Mouse (Mus musculus): ENCODE measurements around the gene Il23a. TPM values are rescaled to one million over a fixed set of nuclear protein-coding genes. Genes with fewer than 3 reads are reported as not detected.
A peak's percentile ranks its signal among the peaks of the same experiment; 100 is the strongest.
"Not testable (repeated sequence)": the region's sequence is repeated elsewhere in the genome, so short reads cannot be mapped to it uniquely, and the experiment has no call there.

Il23a gene
- polyA plus RNA-seq, 1 experiment from 2014 or later: 0.28 TPM

- Histone ChIP-seq H3K4me3 (replicated peaks; ENCODE audit: low read length) (peak overlapping the region; percentile 74), H3K36me3 (replicated peaks; ENCODE audit: control insufficient read depth, insufficient read depth) (0 out of 2 replicates have a peak, but pooled peaks cover 3% of the 10 kb centered on the region), H3K4me2 (replicated peaks) (peak overlapping the region; percentile 57), H3K4me1 (replicated peaks; ENCODE audit: control insufficient read depth, insufficient read depth, low read length) (peaks cover 13% of the 10 kb centered on the region), H3K9ac (peak overlapping the region; percentile 52; the same call in 1 of the 2 replicates), H3K9me3 (ENCODE audit: control insufficient read depth, low read length) (no peaks in the 10 kb centered on the region), H3K27ac (no peak overlapping the region), H3K27me3 (ENCODE audit: control insufficient read depth, insufficient read depth, low read length) (no peaks in the 10 kb centered on the region)
- WGBS: 84% methylated on average over 3 of the region's 3 CpGs
- DNase-seq (ENCODE audit: low spot score) (no peak), ATAC-seq (ENCODE audit: low FRiP score) (no peak)
Measured at GRCm38 (mm10) chr10:128336597-128336996, 38.0 kb upstream of the Il23a start.

GRCm38 (mm10) chr10:128336195-128336594 lies 37.6 kb upstream of the Il23a start:
- 0 out of 2 replicates have a peak, but pooled peaks cover 3% of the 10 kb centered on the region for H3K36me3 ChIP-seq (replicated peaks; ENCODE audit: control insufficient read depth, insufficient read depth)
- no peak overlapping the region for H3K9ac ChIP-seq
- H3K4me3 ChIP-seq (replicated peaks; ENCODE audit: low read length): no peak overlapping the region
- H3K27ac ChIP-seq: no peak overlapping the region
- no peaks in the 10 kb centered on the region for H3K27me3 ChIP-seq (ENCODE audit: control insufficient read depth, insufficient read depth, low read length)
- WGBS: 97% methylated on average over 3 of the region's 3 CpGs
- no peaks in the 10 kb centered on the region for H3K9me3 ChIP-seq (ENCODE audit: control insufficient read depth, low read length)
- ATAC-seq (ENCODE audit: low FRiP score) (no peak), DNase-seq (ENCODE audit: low spot score) (no peak)
- peaks cover 13% of the 10 kb centered on the region for H3K4me1 ChIP-seq (replicated peaks; ENCODE audit: control insufficient read depth, insufficient read depth, low read length)
- no peak overlapping the region for H3K4me2 ChIP-seq (replicated peaks)

GRCm38 (mm10) chr10:128335582-128335981 lies 37.0 kb upstream of the Il23a start:
- Histone ChIP-seq H3K27ac (no peak overlapping the region), H3K4me3 (replicated peaks; ENCODE audit: low read length) (no peak overlapping the region), H3K4me1 (replicated peaks; ENCODE audit: control insufficient read depth, insufficient read depth, low read length) (peaks cover 13% of the 10 kb centered on the region), H3K9me3 (ENCODE audit: control insufficient read depth, low read length) (no peaks in the 10 kb centered on the region), H3K27me3 (ENCODE audit: control insufficient read depth, insufficient read depth, low read length) (no peaks in the 10 kb centered on the region), H3K9ac (no peak overlapping the region), H3K4me2 (replicated peaks) (no peak overlapping the region), H3K36me3 (replicated peaks; ENCODE audit: control insufficient read depth, insufficient read depth) (0 out of 2 replicates have a peak, but pooled peaks cover 3% of the 10 kb centered on the region)
- ATAC-seq (ENCODE audit: low FRiP score) (no peak), DNase-seq (ENCODE audit: low spot score) (peak; percentile 75)
- 2% methylated on average over 4 of the region's 4 CpGs for WGBS

GRCm38 (mm10) chr10:128332358-128333249 lies 34.1 kb upstream of the Il23a start:
- H3K9ac ChIP-seq; H3K4me2 ChIP-seq (replicated peaks); H3K9me3 ChIP-seq (ENCODE audit: control insufficient read depth, low read length); ATAC-seq (ENCODE audit: low FRiP score); H3K4me3 ChIP-seq (replicated peaks; ENCODE audit: low read length); H3K27ac ChIP-seq; DNase-seq (ENCODE audit: low spot score); H3K27me3 ChIP-seq (ENCODE audit: control insufficient read depth, insufficient read depth, low read length); H3K4me1 ChIP-seq (replicated peaks; ENCODE audit: control insufficient read depth, insufficient read depth, low read length): not testable (repeated sequence)
- WGBS: 82% methylated on average over 5 of the region's 6 CpGs
- peaks cover 16% of the 10 kb centered on the region for H3K36me3 ChIP-seq (replicated peaks; ENCODE audit: control insufficient read depth, insufficient read depth)

GRCm38 (mm10) chr10:128327610-128328009 lies 29.1 kb upstream of the Il23a start:
- peaks cover 42% of the 10 kb centered on the region for H3K36me3 ChIP-seq (replicated peaks; ENCODE audit: control insufficient read depth, insufficient read depth)
- H3K27ac ChIP-seq: no peak overlapping the region
- DNase-seq (ENCODE audit: low spot score) (no peak), ATAC-seq (ENCODE audit: low FRiP score) (no peak)
- no peak overlapping the region for H3K4me3 ChIP-seq (replicated peaks; ENCODE audit: low read length)
- H3K9me3 ChIP-seq (ENCODE audit: control insufficient read depth, low read length): no peaks in the 10 kb centered on the region
- peaks cover 15% of the 10 kb centered on the region for H3K4me1 ChIP-seq (replicated peaks; ENCODE audit: control insufficient read depth, insufficient read depth, low read length)
- H3K27me3 ChIP-seq (ENCODE audit: control insufficient read depth, insufficient read depth, low read length): no peaks in the 10 kb centered on the region
- H3K9ac ChIP-seq: no peak overlapping the region
- H3K4me2 ChIP-seq (replicated peaks): no peak overlapping the region
- 90% methylated on average over 10 of the region's 10 CpGs for WGBS

GRCm38 (mm10) chr10:128326825-128327224 lies 28.3 kb upstream of the Il23a start:
- ATAC-seq (ENCODE audit: low FRiP score) (no peak), DNase-seq (ENCODE audit: low spot score) (no peak)
- H3K4me2 ChIP-seq (replicated peaks): no peak overlapping the region
- no peak overlapping the region for H3K4me3 ChIP-seq (replicated peaks; ENCODE audit: low read length)
- H3K36me3 ChIP-seq (replicated peaks; ENCODE audit: control insufficient read depth, insufficient read depth): peaks cover 42% of the 10 kb centered on the region
- no peak overlapping the region for H3K27ac ChIP-seq
- no peaks in the 10 kb centered on the region for H3K27me3 ChIP-seq (ENCODE audit: control insufficient read depth, insufficient read depth, low read length)
- H3K4me1 ChIP-seq (replicated peaks; ENCODE audit: control insufficient read depth, insufficient read depth, low read length): peaks cover 15% of the 10 kb centered on the region
- 95% methylated on average over 8 of the region's 8 CpGs for WGBS
- H3K9ac ChIP-seq: no peak overlapping the region
- no peaks in the 10 kb centered on the region for H3K9me3 ChIP-seq (ENCODE audit: control insufficient read depth, low read length)

- H3K9ac ChIP-seq: peak overlapping the region; percentile 82
Measured at GRCm38 (mm10) chr10:128323516-128323915, 25.0 kb upstream of the Il23a start.

GRCm38 (mm10) chr10:128322141-128323108 lies 23.9 kb upstream of the Il23a start, which contains the start of gene Cnpy2:
TSS of gene Cnpy2 (plus strand) at chr10:128322459.
- peaks cover 56% of the 10 kb centered on the region for H3K36me3 ChIP-seq (replicated peaks; ENCODE audit: control insufficient read depth, insufficient read depth)
- WGBS: under 1% methylated on average over 40 of the region's 40 CpGs

More at GRCm38 (mm10) chr10:128323516-128323915, 25.0 kb upstream of the Il23a start:
- Histone ChIP-seq H3K4me3 (replicated peaks; ENCODE audit: low read length) (peak overlapping the region; percentile 67), H3K27ac (0 out of 2 replicates have a peak overlapping the region, but pooled peaks have one; percentile 93), H3K27me3 (ENCODE audit: control insufficient read depth, insufficient read depth, low read length) (no peaks in the 10 kb centered on the region), H3K9me3 (ENCODE audit: control insufficient read depth, low read length) (no peaks in the 10 kb centered on the region), H3K4me2 (replicated peaks) (peak overlapping the region; percentile 74), H3K36me3 (replicated peaks; ENCODE audit: control insufficient read depth, insufficient read depth) (peaks cover 55% of the 10 kb centered on the region), H3K4me1 (replicated peaks; ENCODE audit: control insufficient read depth, insufficient read depth, low read length) (peaks cover 19% of the 10 kb centered on the region)
- ATAC-seq (ENCODE audit: low FRiP score): no peak
- 83% methylated on average over 8 of the region's 8 CpGs for WGBS
- DNase-seq (ENCODE audit: low spot score): no peak

More at GRCm38 (mm10) chr10:128322141-128323108, 23.9 kb upstream of the Il23a start, which contains the start of gene Cnpy2:
- H3K4me2 ChIP-seq (replicated peaks): peak within 1 kb of the TSS; percentile 74
- H3K9me3 ChIP-seq (ENCODE audit: control insufficient read depth, low read length): no peaks in the 10 kb centered on the region
- peak within 1 kb of the TSS; percentile 82 for H3K9ac ChIP-seq
- peak; percentile 95 for ATAC-seq (ENCODE audit: low FRiP score)
- H3K4me3 ChIP-seq (replicated peaks; ENCODE audit: low read length): peak within 1 kb of the TSS; percentile 67
- peak within 1 kb of the TSS; percentile 93 for H3K27ac ChIP-seq
- no peaks in the 10 kb centered on the region for H3K27me3 ChIP-seq (ENCODE audit: control insufficient read depth, insufficient read depth, low read length)
- peaks cover 19% of the 10 kb centered on the region for H3K4me1 ChIP-seq (replicated peaks; ENCODE audit: control insufficient read depth, insufficient read depth, low read length)
- peak; percentile 91 for DNase-seq (ENCODE audit: low spot score)
